Mouse (Mus musculus): ENCODE results near the gene 1700003E16Rik. TPM values are rescaled to one million over a fixed set of nuclear protein-coding genes. Genes with fewer than 3 reads are reported as not detected.

Gene 1700003E16Rik
- total and polyA plus RNA-seq, 3 experiments = 0.15 to 0.50 TPM; not detected in 1

DNA sequence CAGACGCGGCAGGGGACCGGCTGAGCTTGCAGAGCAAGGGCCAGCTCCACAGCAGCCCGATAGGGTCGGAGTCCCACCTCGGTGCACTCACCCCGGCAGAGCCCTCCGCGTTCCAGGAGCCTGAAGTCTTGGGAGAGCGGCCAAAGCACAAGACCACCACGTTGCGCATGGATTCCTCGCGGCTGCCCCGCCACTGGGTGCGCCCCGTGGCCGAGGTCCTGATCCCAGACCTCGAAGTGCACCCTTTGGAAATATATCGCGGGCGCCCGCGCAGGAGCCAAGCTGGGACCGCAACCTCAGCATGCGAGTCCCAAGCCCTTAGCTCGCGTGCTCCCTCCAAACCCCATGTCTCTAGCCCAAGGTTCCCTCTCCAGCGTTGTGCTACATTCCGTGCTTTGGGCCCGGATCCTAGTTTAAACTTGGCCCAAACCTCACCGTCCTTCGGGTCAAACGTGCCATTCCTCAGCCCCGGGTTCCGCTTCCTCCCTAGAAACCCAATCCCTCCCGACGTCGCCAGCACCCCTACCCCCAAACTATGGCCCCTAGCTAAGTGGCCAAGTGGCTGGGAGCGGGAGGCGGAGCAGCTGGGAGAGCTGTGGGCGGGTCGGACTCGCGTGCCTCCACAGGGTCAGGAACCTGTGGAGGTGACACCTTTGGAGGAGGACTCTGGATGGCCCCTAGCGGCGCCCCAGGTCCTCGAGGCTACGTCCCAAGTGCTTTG is 5.9 kb downstream of the 1700003E16Rik start:
- Histone ChIP-seq H3K4me3 (ENCODE audit: control insufficient read depth in 1 of 2, insufficient read depth in 1 of 2, low read depth in 2 of 2, low read length in 2 of 2) (no peak overlapping the region), H3K9me3 (replicated peaks; ENCODE audit: insufficient read depth, low read length) (no peaks in the 10 kb centered on the region), H3K27ac (ENCODE audit: control insufficient read depth, low read depth, low read length) (no peak overlapping the region), H3K79me2 (ENCODE audit: control insufficient read depth, insufficient read depth, low read length, poor library complexity) (peaks cover 8% of the 10 kb centered on the region), H3K9ac (ENCODE audit: control insufficient read depth, low read depth, low read length, poor library complexity, severe bottlenecking) (no peak overlapping the region), H3K27me3 (ENCODE audit: control insufficient read depth in 1 of 2, insufficient read depth in 2 of 2, low read length in 2 of 2) (no peaks in the 10 kb centered on the region), H3K36me3 (ENCODE audit: control insufficient read depth in 1 of 2, insufficient read depth in 2 of 2, low read length in 2 of 2) (peaks cover 0 to 10% of the 10 kb centered on the region in 2 experiments; a peak in 2 of 4 replicates), H3K4me1 (ENCODE audit: control insufficient read depth in 1 of 2, insufficient read depth in 2 of 2, low read length in 2 of 2) (peaks cover 4 to 7% of the 10 kb centered on the region in 2 experiments)
- TF ChIP-seq E2F4 (IDR thresholded peaks at IDR 0.05; ENCODE audit: borderline replicate concordance, low read depth, low read length) (no peak), TBP (IDR thresholded peaks at IDR 0.05; ENCODE audit: low read depth, low read length) (no peak), USF1 (IDR thresholded peaks at IDR 0.05; ENCODE audit: low read depth, low read length) (no peak), GATA1 (IDR thresholded peaks at IDR 0.05; ENCODE audit: low read depth, low read length) (no peak), BHLHE40 (IDR thresholded peaks at IDR 0.05; ENCODE audit: borderline replicate concordance, low read depth, low read length) (no peak), ZNF384 (IDR thresholded peaks at IDR 0.05; ENCODE audit: low read depth, low read length) (no peak), CHD1 (IDR thresholded peaks at IDR 0.05; ENCODE audit: low read depth, low read length) (no peak), HCFC1 (IDR thresholded peaks at IDR 0.05; ENCODE audit: low read depth, low read length) (no peak), MAX (IDR thresholded peaks at IDR 0.05; ENCODE audit: low read length) (no peak), ZC3H11A (IDR thresholded peaks at IDR 0.05; ENCODE audit: low read depth, low read length) (no peak)
- DNase-seq (ENCODE audit: low read depth, low spot score) = no peak

DNA sequence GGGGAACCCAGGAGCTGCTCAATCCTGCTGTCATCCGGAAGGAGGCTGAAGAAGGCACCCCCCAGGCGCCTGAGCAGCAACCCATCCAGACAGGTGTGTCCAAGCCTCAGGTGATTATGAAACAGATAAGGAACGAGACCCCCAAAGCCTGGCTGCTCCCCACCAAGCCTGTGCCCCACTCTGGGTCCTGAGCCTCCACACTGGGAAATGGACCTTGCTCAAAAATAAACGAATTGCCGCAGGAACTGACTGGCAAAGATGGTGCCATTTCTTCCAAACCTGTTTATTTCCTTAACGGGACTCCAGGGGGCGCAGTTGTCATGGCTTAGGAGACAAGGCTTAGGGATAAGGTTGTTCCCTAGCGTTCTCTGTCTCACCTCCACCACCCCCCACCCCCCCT is 6.5 kb downstream of the 1700003E16Rik start:
- H3K36me3 ChIP-seq (ENCODE audit: control insufficient read depth in 1 of 2, insufficient read depth in 2 of 2, low read length in 2 of 2) = peaks cover 0 to 11% of the 10 kb centered on the region in 2 experiments; a peak in 2 of 4 replicates
- peak; percentile 82 for DNase-seq (ENCODE audit: low read depth, low spot score)
- no peaks in the 10 kb centered on the region for H3K9me3 ChIP-seq (replicated peaks; ENCODE audit: insufficient read depth, low read length)
- peaks cover 6 to 9% of the 10 kb centered on the region in 2 experiments for H3K4me1 ChIP-seq (ENCODE audit: control insufficient read depth in 1 of 2, insufficient read depth in 2 of 2, low read length in 2 of 2)
- no peak overlapping the region for H3K9ac ChIP-seq (ENCODE audit: control insufficient read depth, low read depth, low read length, poor library complexity, severe bottlenecking)
- no peak overlapping the region for H3K4me3 ChIP-seq (ENCODE audit: control insufficient read depth in 1 of 2, insufficient read depth in 1 of 2, low read depth in 2 of 2, low read length in 2 of 2)
- no peaks in the 10 kb centered on the region for H3K27me3 ChIP-seq (ENCODE audit: control insufficient read depth in 1 of 2, insufficient read depth in 2 of 2, low read length in 2 of 2)
- peaks cover 8% of the 10 kb centered on the region for H3K79me2 ChIP-seq (ENCODE audit: control insufficient read depth, insufficient read depth, low read length, poor library complexity)
- H3K27ac ChIP-seq (ENCODE audit: control insufficient read depth, low read depth, low read length) = no peak overlapping the region
- no peak for TF ChIP-seq MEF2A (IDR thresholded peaks at IDR 0.05; ENCODE audit: extremely low read depth, insufficient replicate concordance, low read depth, low read length, poor library complexity, severe bottlenecking)
- no peak for TF ChIP-seq E2F4 (IDR thresholded peaks at IDR 0.05; ENCODE audit: borderline replicate concordance, low read depth, low read length)
- TF ChIP-seq USF2 (IDR thresholded peaks at IDR 0.05; ENCODE audit: borderline replicate concordance in 1 of 2, insufficient read depth in 1 of 2, low read depth in 1 of 2, low read length in 2 of 2) = no peak
- 0 out of 2 replicates have a peak, but pooled peaks have one; percentile 50 for TF ChIP-seq SIN3A (IDR thresholded peaks at IDR 0.05; ENCODE audit: low read length)
- no peak for TF ChIP-seq MAFK (IDR thresholded peaks at IDR 0.05; ENCODE audit: borderline replicate concordance, low read depth, low read length)
- no peak for TF ChIP-seq GABPA (IDR thresholded peaks at IDR 0.05; ENCODE audit: low read depth, low read length)
- no peak; the same call in 1 of the 2 replicates for TF ChIP-seq RCOR1 (IDR thresholded peaks at IDR 0.05; ENCODE audit: low read depth, low read length)
- no peak for TF ChIP-seq MAX (IDR thresholded peaks at IDR 0.05; ENCODE audit: low read length)
- TF ChIP-seq NRF1 (IDR thresholded peaks at IDR 0.05; ENCODE audit: insufficient read depth, low read depth, low read length, poor library complexity, severe bottlenecking) = no peak
- no peak for TF ChIP-seq ZMIZ1 (IDR thresholded peaks at IDR 0.05; ENCODE audit: low read depth, low read length)
- no peak for TF ChIP-seq GATA1 (IDR thresholded peaks at IDR 0.05; ENCODE audit: low read depth, low read length)
- no peak for TF ChIP-seq USF1 (IDR thresholded peaks at IDR 0.05; ENCODE audit: low read depth, low read length)
- no peak for TF ChIP-seq JUND (IDR thresholded peaks at IDR 0.05; ENCODE audit: low read depth, low read length)
- no peak for TF ChIP-seq UBTF (IDR thresholded peaks at IDR 0.05; ENCODE audit: borderline replicate concordance, insufficient read depth, low read depth, low read length)
- no peak for TF ChIP-seq TCF12 (IDR thresholded peaks at IDR 0.05; ENCODE audit: low read depth, low read length)
- TF ChIP-seq MAZ (IDR thresholded peaks at IDR 0.05; ENCODE audit: low read depth, low read length) = 0 out of 2 replicates have a peak, but pooled peaks have one; percentile 45
- TF ChIP-seq SMC3 (IDR thresholded peaks at IDR 0.05; ENCODE audit: low read depth, low read length) = peak; percentile 70
- TF ChIP-seq MXI1 (IDR thresholded peaks at IDR 0.05; ENCODE audit: low read depth, low read length) = no peak
- 0 out of 2 replicates have a peak, but pooled peaks have one; percentile 37 for TF ChIP-seq HCFC1 (IDR thresholded peaks at IDR 0.05; ENCODE audit: low read depth, low read length)
- no peak for TF ChIP-seq ZNF384 (IDR thresholded peaks at IDR 0.05; ENCODE audit: low read depth, low read length)
- no peak for TF ChIP-seq BHLHE40 (IDR thresholded peaks at IDR 0.05; ENCODE audit: borderline replicate concordance, low read depth, low read length)
- TF ChIP-seq ZC3H11A (IDR thresholded peaks at IDR 0.05; ENCODE audit: low read depth, low read length) = peak; percentile 31; the same call in 1 of the 2 replicates
- no peak for TF ChIP-seq KAT2A (conservative IDR thresholded peaks at IDR 0.05; ENCODE audit: low read depth, low read length)
- TF ChIP-seq RAD21 (IDR thresholded peaks at IDR 0.05; ENCODE audit: low read depth, low read length) = peak; percentile 69
- peak; percentile 69 to 83 (median 81) for TF ChIP-seq CTCF (IDR thresholded peaks at IDR 0.05 in 2 of 3, conservative IDR thresholded peaks at IDR 0.05 in 1 of 3; ENCODE audit: control insufficient read depth in 1 of 3, insufficient read depth in 1 of 3, low read depth in 2 of 3, low read length in 3 of 3, poor library complexity in 1 of 3, severe bottlenecking in 1 of 3)
